Mouse (Mus musculus) skeletal muscle tissue, adult 2 months (tissue): Measurements from ENCODE around the gene Ang.

ENCODE experiments used
- DNase-seq: peaks from one replicate; pipeline ENCODE4 v3.0.0-alpha.2; 2012; ENCODE audit warnings: low read depth, low spot score

Ang gene

DNA sequence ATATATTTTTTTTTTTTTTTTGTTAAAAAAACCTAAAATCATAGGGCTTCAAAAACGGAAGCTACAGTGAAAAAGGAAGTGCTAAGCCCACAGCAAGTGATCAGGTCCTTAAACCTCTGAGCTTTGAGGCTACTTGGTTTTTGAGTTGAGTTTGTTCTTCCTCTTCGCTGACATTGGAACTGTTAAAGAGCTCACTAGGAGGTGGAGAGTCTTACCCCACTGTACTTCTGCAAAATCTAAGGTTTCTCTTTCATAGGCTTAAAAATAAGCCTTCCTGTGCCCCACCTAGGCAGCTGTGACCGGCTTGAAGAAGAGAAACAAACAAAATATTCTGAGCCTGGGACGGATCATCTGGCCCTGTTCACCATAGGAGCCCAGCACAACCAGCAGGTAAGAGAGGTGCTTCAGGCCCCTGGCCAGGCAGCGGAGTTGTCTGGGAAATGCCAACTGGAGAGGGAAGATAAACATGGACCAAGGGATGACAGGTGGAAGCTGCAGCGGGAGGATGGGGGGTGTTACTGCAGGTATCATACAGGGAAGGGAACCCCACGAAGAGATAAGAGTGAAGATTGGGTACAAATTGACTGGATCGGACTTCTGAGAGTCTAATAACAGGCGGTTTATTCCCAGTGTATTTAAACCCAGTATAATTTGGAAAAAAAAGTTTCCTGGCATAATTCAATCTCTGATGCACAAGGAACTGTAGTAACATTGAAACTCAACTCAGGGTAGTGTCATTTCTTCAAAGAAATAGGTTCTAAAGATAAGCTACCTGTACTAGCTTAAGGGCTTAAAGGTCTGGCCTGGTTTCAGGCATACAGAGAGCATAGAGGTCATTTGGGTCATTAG, 38.0 kb downstream of the Ang start:
- peak; percentile 25 for DNase-seq

DNA sequence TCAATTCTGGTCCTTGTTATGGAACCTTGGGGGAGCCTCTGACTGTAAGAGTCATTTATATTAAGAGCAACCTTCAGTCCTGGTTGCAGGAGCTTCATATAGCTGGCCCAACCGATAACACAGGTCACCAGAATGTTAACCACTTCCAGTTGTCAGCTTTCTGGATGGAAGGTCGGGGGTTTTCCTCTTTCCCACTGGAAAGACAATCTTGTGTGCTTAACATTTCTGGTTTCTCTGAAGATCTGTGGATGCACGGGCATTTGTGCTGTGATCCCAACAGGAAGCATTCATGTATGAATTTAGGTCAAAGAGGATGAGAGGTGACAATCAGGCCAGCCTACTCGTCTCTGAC, 38.6 kb downstream of the Ang start:
- DNase-seq: no peak

DNA sequence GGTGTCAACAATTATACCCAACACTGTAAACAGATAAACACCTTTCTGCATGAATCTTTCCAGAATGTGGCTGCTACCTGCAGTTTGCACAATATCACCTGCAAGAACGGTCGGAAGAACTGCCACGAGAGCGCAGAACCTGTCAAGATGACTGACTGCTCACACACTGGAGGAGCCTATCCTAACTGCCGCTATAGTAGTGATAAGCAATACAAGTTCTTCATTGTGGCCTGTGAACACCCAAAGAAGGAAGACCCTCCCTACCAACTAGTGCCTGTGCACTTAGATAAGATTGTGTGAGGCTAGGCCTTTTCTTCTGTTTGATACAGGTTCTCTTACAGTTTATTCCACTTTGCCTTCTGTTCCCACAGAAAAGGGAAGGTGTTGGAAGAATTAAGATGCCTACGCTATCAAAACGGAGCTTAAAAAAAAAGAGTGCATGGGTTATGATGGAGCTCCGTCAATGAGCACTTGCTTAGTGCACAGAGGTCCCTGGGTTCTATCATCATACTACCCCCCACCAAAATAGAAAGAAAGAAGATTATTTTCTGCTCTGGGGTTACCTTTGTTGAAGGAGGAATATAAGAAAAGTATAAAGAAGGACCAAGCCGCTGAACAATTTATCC, 39.5 kb downstream of the Ang start:
- DNase-seq: no peak

DNA sequence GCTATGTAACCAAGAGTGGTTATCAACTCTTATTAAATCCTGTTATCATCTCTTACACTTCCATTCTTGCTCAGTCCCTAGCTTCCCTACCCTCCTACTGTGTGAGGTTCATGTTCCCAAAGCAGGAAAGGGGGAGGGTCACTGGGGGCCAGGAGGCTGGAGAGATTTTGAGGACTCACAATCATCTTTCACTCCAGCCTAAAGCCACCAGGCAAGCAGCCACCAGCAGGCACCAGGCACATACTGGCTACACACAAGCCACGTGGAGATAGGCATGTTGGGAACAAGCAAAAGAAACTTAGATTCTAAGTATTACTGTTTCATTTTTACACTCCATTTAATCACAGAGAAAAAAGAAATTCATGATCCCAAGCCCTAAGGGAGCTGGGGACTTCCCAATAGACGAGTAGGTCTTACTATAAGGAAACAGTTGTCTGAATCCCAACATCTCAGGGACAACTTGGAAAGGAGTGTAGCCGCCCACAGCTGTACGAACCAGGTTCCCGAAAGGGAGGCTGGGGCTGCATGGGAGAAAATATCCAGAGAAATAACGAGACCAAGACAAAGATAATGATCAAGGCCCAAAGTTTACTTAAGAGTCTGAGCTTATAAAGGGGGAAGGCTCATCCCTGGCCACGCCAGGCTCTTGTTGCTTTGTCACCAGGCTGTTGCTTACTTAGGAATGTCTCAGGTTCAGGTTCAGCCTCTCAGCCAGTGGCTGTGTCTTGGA, 40.3 kb downstream of the Ang start:
- DNase-seq: no peak

DNA sequence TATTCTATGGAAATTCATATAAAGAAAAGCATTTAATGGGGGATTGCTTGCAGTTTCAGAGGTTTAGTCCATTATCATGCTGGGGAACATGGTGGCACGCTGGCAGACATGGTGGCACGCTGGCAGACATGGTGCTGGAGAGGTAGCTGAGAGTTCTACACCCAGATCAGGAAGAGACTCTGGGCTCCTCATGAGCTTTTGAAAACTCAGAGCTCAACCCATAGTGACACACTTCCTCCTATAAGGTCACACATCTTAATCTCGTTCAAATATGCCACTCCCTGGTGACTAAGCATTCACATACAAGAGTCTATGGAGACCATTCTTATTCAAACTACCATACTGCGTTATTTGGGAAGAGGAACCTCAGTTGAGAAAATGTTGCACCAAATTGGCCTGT, 41.4 kb downstream of the Ang start:
- no peak for DNase-seq

DNA sequence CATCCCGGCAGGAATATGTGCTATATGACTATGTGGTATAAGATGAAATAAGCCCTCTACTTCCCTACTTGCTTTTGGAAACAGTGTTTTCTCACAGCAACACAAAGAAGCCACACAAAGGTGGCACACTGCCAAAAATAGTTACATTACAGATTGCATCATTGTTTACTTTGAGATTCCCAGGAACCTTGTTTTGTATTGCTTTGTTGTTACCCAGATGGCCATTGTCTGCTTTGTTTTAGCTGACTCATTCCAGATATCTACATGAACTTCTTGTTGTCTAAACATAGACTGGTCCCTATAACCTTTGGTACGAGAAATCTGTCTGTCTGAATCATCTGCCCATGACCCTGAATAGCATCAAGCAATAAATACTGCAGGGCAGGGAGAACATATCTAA, 49.4 kb downstream of the Ang start:
- no peak for DNase-seq

DNA sequence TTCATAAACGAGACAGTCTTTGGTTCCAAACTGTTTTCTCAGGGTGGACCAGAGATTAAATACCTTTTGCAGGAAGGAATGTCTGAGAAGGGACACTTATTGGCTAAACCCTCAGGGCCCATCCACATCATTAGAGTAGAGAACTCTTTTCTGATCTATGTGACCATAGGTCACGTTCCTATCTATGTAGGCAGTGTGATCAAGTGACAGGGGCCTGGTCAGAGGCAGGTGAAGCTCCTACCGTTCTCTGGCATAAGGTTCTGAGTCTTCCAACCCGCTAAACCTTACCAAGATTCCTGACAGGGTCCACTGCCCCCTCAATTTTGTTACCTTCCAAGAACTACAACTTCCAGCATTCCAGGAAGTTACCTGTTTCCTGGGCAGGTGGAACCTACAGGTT, 51.2 kb downstream of the Ang start:
- no peak for DNase-seq

DNA sequence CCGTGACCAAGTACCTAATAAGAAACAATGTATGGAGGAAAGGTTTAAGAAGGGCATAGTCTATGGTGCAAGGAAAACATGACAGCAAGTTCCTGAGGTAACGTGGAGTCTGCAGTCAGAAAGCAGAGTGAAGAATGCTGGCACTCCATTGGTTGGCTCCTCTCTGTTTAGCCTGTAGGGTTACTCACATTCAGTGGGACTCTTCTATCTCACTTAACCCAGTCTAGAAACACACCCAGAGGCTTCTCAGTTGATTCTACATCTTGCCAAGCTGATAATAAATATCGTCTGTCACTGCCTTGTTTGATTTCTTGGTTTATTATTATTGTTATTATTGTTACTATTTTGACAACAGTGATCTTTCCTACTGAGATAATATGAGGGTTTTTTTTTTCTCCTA, 51.6 kb downstream of the Ang start:
- DNase-seq: no peak

DNA sequence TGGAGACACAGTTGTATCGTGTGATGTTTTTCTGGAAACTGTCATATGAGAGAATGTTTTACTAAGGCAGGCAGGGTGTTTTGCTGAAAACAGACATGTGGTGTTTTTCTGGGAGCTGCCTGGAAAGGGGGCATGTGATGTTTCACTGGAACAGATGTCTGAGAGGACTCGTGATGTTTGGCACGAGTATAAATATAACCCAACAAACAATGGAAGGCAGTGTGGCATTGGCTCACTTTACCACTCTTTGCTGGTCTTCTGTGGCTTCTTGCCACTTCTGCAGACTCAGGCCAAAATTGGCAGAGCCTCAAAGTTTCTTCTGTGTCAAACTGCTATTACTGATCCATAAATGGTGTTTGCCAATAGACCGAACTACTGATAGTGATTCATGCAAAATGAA, 52.3 kb downstream of the Ang start:
- no peak for DNase-seq

DNA sequence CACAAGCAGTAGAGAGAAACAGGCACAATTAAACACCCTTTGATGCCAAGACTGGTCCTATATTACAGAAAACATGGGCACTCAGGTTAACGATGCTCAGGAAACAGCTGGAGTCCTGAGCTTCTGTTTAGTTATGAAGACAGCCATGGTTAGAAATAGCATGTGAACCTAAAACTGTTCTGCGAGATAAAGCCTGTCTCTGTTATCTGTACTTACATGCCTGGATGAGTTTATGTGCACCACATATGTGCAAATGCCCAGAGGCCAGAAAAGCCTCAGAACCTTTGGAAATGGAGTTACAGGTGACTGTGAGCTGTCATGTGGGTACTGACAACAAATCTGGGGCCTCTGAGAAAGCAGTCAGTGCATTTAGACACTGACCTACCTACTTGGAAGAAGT, 53.0 kb downstream of the Ang start:
- DNase-seq: no peak

DNA sequence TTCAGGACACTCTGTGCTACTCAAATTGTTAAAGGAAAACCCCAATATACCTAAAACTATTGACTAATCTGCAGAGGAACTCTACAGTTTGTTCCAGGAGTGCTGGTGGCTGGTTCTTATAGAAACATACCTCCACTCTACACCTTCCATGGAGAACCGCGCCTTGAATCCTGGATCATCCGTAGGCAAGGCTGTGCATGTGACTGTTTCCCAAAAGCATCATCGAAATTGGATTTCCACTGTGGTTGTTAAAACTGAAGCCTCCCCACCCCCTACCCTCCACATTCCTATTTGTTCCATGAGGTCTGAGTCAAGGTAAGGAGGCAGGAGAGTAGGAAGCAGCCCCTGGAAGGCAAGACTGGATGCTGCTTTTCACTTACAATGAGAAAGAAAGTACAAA, 53.5 kb downstream of the Ang start:
- no peak for DNase-seq

DNA sequence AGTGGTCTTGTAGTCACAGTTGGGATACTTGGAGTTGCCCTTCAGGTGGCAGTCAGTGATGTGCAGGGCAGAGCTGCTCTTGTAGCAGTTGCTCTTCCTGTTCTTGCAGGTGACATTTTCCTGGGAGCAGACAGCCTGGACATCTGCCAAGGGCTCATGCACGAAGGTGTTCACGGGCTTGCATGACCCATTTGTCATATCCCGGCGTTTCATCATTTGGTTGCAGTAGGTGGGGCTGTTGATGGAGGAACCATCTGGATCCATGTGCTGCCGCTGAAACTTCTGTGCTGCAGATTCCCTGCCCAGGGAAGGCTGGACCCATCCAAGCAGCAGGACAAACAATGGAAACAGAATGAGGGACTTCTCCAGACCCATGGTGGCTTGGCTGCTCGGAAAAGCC, 54.6 kb downstream of the Ang start:
- no peak for DNase-seq

DNA sequence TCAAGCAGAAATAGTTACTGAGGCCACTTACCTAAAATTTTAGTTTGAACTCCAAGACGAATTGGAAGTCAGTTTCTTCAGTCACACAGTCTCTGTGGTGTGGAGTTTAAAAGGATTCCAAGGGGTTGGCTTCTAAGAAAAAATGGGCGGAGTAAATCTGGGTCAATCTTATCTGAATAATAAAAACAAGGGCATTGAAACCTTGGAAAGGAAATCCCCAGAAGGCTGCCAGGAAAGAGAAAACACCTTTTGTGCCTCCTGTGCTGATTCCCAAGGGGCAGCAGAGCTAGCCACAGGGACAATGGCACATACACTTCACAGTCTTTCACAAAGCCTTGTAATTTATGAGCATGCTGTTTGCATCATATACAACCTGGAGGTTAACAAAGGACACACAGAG, 55.7 kb downstream of the Ang start, which contains the start of gene Rnase1:
Gene Rnase1, minus strand, starts transcription at position 101 of the 400 bp plus-strand sequence.
- no peak for DNase-seq

DNA sequence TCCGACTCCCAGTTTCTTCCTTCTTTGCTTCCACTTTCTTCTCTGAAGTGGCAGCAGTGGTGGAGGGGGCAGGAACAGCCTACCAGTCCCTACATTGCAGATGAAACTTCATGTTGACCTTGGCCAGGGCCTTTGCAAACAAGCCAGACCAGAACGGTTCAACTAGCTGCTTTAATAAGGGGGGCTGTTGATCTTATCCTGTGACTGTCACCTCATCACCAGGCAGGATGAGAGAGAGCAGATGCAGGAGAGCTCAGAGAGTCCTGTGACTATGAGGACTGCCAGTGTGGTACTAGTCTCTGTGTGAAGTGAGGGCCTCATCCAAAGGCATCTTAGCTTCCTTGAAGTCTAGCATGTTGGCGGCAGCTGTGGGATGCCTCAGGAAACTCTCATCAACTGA, 57.1 kb downstream of the Ang start:
- DNase-seq: no peak

DNA sequence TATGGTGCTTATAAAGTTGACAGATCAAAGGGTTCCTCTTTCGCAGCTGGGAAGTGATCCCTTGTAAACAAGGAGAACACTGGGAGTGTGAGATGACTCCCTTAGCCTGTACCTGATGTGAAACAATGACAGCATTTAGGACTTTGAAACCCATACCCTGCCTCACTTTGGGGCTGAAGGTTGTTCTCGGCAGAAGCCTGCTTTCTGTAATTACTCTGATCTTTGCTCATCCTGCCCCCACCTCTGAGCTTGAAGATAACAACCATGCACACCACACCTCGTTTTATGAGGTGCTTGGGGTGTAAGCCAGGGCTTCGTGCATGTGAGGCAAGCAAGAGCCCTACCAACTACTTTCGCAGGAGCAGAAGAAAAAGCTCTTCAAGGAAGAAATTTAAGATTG, 58.2 kb downstream of the Ang start:
- no peak for DNase-seq

DNA sequence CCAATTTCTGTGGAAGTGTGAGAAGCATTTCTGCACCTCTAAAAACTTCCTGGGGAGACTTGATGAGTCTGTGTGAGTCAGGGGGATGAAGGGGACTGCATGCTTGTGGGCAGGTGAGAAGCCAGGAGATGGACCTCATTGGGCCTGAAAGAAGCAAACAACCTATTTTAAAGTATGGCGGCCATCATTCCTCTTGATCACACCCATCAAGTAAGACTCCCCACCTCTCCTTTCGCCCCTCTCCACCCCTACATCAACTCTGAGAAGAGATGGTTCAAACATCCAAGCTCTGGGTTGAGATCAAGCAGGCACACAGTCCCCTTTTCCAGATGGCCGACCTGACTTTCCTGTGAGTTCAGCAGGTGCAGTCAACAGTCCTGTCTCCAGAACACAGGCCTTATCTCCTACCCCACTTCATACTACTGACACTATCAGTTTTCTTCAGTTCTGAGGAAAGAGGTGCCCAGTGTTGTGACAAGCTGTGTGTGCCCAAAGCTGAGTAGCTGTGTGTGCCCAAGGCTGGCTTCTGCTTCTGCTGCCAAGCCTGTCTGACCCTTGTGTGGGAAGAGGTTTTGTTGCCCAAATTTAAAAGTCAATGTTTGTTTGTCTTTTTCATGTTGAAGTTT, 59.4 kb downstream of the Ang start:
- DNase-seq: no peak
